Mouse (Mus musculus) CD4-positive, CD25-positive, alpha-beta regulatory T cell (primary cell): Measurements from ENCODE around the gene Rgs6. TPM values are rescaled to one million over a fixed set of nuclear protein-coding genes. Genes with fewer than 3 reads are reported as not detected.

Source experiments
- polyA plus RNA-seq: library from polyadenylated mRNA; unstranded; fragments of 100-300 nt; shearing (Covaris generic); gene quantifications from one replicate; pipeline ENCODE4 v1.2.1, GENCODE M21; 2017

The Rgs6 gene
- polyA plus RNA-seq = not detected

GRCm38 (mm10) chr12:82588017-82588416 is at the start of gene Rgs6:
TSS of gene Rgs6 (plus strand) at chr12:82588292.

